In the genomic region with DNA sequence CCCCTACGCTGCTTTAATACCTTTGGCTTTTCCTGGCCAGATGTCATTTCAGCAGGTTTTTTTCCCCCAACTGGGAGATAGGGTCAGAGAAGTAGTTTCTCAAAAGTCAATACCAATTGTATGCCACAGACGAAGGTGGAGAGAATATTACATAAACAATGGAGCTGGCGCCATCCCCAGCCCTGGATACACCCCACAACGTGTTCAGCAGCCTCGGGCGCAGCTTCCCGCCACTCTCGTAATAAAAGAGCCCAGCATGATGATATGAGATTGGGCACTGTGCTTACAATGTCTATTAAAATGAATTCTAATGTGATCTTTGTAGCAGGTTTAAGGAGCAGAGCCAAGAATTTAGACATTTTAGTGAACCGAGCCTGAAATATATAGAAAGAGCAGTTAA, we compare ENCODE assay signal across 18 mouse cellular contexts. TPM values are rescaled to one million over a fixed set of nuclear protein-coding genes. Genes with fewer than 3 reads are reported as not detected.
DNase-seq lines count a peak whose midpoint lies in the region; ATAC-seq and TF ChIP-seq lines count a peak whose summit lies in the region.
"Had no signal": no experiment of that assay in that cellular context is flagged by ENCODE, and none has a peak within 500 bp of the region (broad histone marks: within the 10 kb centered on the region; RNA-seq: fewer than 3 reads in every experiment).

No protein-coding gene starts in this region.

- H3K9me3 ChIP-seq in hindbrain, postnatal 0 days (ENCODE audit: low read length), result no peaks in the 10 kb centered on the region
- H3K9me3 ChIP-seq in hindbrain, embryonic 11.5 days (ENCODE audit: control insufficient read depth, low read length), result no peaks in the 10 kb centered on the region
- no peaks in the 10 kb centered on the region for H3K9me3 ChIP-seq in intestine, postnatal 0 days (ENCODE audit: control insufficient read depth)
- H3K9me3 ChIP-seq: embryonic facial prominence, embryonic 12.5 days; heart, embryonic 13.5 days; hindbrain, embryonic 12.5 days had no signal

- H3K4me1 ChIP-seq in hindbrain, postnatal 0 days (ENCODE audit: insufficient read depth, low read length), result no peaks in the 10 kb centered on the region
- H3K4me1 ChIP-seq in hindbrain, embryonic 11.5 days (replicated peaks; ENCODE audit: control insufficient read depth, insufficient read depth, low read length), result no peaks in the 10 kb centered on the region
- H3K4me1 ChIP-seq in intestine, postnatal 0 days (replicated peaks; ENCODE audit: control insufficient read depth, insufficient read depth, low read length), result no peaks in the 10 kb centered on the region
- H3K4me1 ChIP-seq: embryonic facial prominence, embryonic 12.5 days had no signal

- H3K36me3 ChIP-seq in hindbrain, postnatal 0 days (ENCODE audit: insufficient read depth, low read length), result no peaks in the 10 kb centered on the region
- no peaks in the 10 kb centered on the region for H3K36me3 ChIP-seq in hindbrain, embryonic 11.5 days (ENCODE audit: control insufficient read depth, insufficient read depth, low read length)
- no peaks in the 10 kb centered on the region for H3K36me3 ChIP-seq in intestine, postnatal 0 days (ENCODE audit: control insufficient read depth, insufficient read depth)
- H3K36me3 ChIP-seq: embryonic facial prominence, embryonic 12.5 days; heart, embryonic 13.5 days; hindbrain, embryonic 12.5 days had no signal

- peak; percentile 19 for DNase-seq in cerebellum, adult 9-10 months
- no peak for DNase-seq in cerebellum, postnatal 4 days (ENCODE audit: low spot score in 2 of 2)
- peak; percentile 54 for DNase-seq in hindbrain, postnatal 0 days (ENCODE audit: low spot score)
- DNase-seq in hindbrain, embryonic 11.5 days (ENCODE audit: low spot score), result no peak
- peak; percentile 10 for DNase-seq in brain, adult 2 months (ENCODE audit: low read depth, low spot score)
- peak; percentile 67 for DNase-seq in brain, embryonic 14.5 days (ENCODE audit: low read depth)
- DNase-seq in thymus, postnatal 36 days, result no peak
- DNase-seq: adrenal gland, adult 8-10 months; forebrain, postnatal 0 days; gastrocnemius, postnatal 14 days; heart, postnatal 36 days; kidney, adult 8-10 months had no signal

- no peak overlapping the region for H3K27ac ChIP-seq in hindbrain, postnatal 0 days
- no peak overlapping the region for H3K27ac ChIP-seq in hindbrain, embryonic 11.5 days (ENCODE audit: low read depth, low read length)
- no peak overlapping the region for H3K27ac ChIP-seq in intestine, postnatal 0 days (ENCODE audit: low read depth, low read length)
- H3K27ac ChIP-seq: embryonic facial prominence, embryonic 12.5 days; heart, embryonic 13.5 days; hindbrain, embryonic 12.5 days had no signal

- TF ChIP-seq CTCF in hindbrain, postnatal 0 days (IDR thresholded peaks at IDR 0.05; ENCODE audit: low read depth), result no peak
- TF ChIP-seq CTCF in brain, embryonic 14.5 days (IDR thresholded peaks at IDR 0.05; ENCODE audit: borderline replicate concordance, extremely low read depth, insufficient read depth, insufficient read length), result no peak
- TF ChIP-seq CTCF in intestine, postnatal 0 days (IDR thresholded peaks at IDR 0.05; ENCODE audit: low read depth), result no peak

- 38% methylated on average over 9 of the region's 9 CpGs for WGBS in hindbrain, postnatal 0 days
- 76% methylated on average over 9 of the region's 9 CpGs for WGBS in hindbrain, embryonic 11.5 days
- 73% methylated on average over 9 of the region's 9 CpGs for WGBS in intestine, postnatal 0 days

- H3K9ac ChIP-seq in hindbrain, postnatal 0 days (replicated peaks; ENCODE audit: low read length), result no peak overlapping the region
- no peak overlapping the region for H3K9ac ChIP-seq in hindbrain, embryonic 11.5 days (ENCODE audit: low read depth, low read length)
- H3K9ac ChIP-seq in intestine, postnatal 0 days (ENCODE audit: low read depth, low read length), result no peak overlapping the region
- H3K9ac ChIP-seq: embryonic facial prominence, embryonic 12.5 days; forebrain, postnatal 0 days; heart, embryonic 13.5 days; hindbrain, embryonic 12.5 days had no signal

- H3K4me3 ChIP-seq in hindbrain, postnatal 0 days (ENCODE audit: low read length), result no peak overlapping the region
- H3K4me3 ChIP-seq in hindbrain, embryonic 11.5 days (ENCODE audit: low read depth, low read length), result no peak overlapping the region
- no peak overlapping the region for H3K4me3 ChIP-seq in intestine, postnatal 0 days (ENCODE audit: low read depth, low read length)
- H3K4me3 ChIP-seq: embryonic facial prominence, embryonic 12.5 days; heart, embryonic 13.5 days; hindbrain, embryonic 12.5 days had no signal

- no peak overlapping the region for H3K4me2 ChIP-seq in hindbrain, postnatal 0 days (ENCODE audit: low read depth, low read length)
- no peak overlapping the region for H3K4me2 ChIP-seq in hindbrain, embryonic 11.5 days (replicated peaks; ENCODE audit: low read depth, low read length)
- no peak overlapping the region for H3K4me2 ChIP-seq in intestine, postnatal 0 days (replicated peaks; ENCODE audit: low read depth)
- H3K4me2 ChIP-seq: embryonic facial prominence, embryonic 12.5 days; heart, embryonic 13.5 days; hindbrain, embryonic 12.5 days had no signal

- no peak for ATAC-seq in hindbrain, postnatal 0 days
- ATAC-seq in hindbrain, embryonic 11.5 days (ENCODE audit: low FRiP score), result no peak
- no peak for ATAC-seq in intestine, postnatal 0 days
- ATAC-seq: forebrain, postnatal 0 days; intestine, embryonic 16.5 days had no signal

- no peak for TF ChIP-seq POLR2A in brain, embryonic 14.5 days (IDR thresholded peaks at IDR 0.05; ENCODE audit: borderline replicate concordance, extremely low read depth, insufficient read depth, insufficient read length, poor library complexity, severe bottlenecking)

- no peaks in the 10 kb centered on the region for H3K27me3 ChIP-seq in hindbrain, postnatal 0 days (ENCODE audit: insufficient read depth, low read length)
- H3K27me3 ChIP-seq in hindbrain, embryonic 11.5 days (ENCODE audit: control insufficient read depth, insufficient read depth, low read length), result no peaks in the 10 kb centered on the region
- no peaks in the 10 kb centered on the region for H3K27me3 ChIP-seq in intestine, postnatal 0 days (replicated peaks; ENCODE audit: control insufficient read depth, insufficient read depth, low read length)
- H3K27me3 ChIP-seq: embryonic facial prominence, embryonic 12.5 days; heart, embryonic 13.5 days; hindbrain, embryonic 12.5 days had no signal

RNA-seq across cellular contexts. Expression of a gene that starts 28.2 kb away (rescaled TPM):
- 4.7 and 4.8 TPM in 2 replicates for total RNA-seq in hindbrain, postnatal 0 days (2014; rRNA removed)
- 4.3 and 5.5 TPM in 2 replicates for polyA plus RNA-seq in hindbrain, postnatal 0 days (2015; fragmentation: Nextera tagmentation; extraction: Ambion mirVana)
- polyA plus RNA-seq in hindbrain, embryonic 11.5 days (2014; fragmentation: Nextera tagmentation; extraction: Ambion mirVana), result 22.9 and 25.6 TPM in 2 replicates
- 3.8 and 6.0 TPM in 2 replicates for polyA plus RNA-seq in brain, embryonic 14.5 days (2012; rRNA removed)
- 3.2 and 3.3 TPM in 2 replicates for polyA plus RNA-seq in intestine, postnatal 0 days (2015; fragmentation: Nextera tagmentation; extraction: Ambion mirVana)
- total RNA-seq: gastrocnemius, adult 18-20 months; heart, postnatal 36 days had no signal

RNA-seq across cellular contexts. Expression of a gene that starts 28.3 kb away (rescaled TPM):
- total RNA-seq in hindbrain, postnatal 0 days (2014; rRNA removed), result 14.2 and 14.6 TPM in 2 replicates
- 35.1 and 36.2 TPM in 2 replicates for polyA plus RNA-seq in hindbrain, postnatal 0 days (2015; fragmentation: Nextera tagmentation; extraction: Ambion mirVana)
- 75.1 and 81.5 TPM in 2 replicates for polyA plus RNA-seq in hindbrain, embryonic 11.5 days (2014; fragmentation: Nextera tagmentation; extraction: Ambion mirVana)
- polyA plus RNA-seq in brain, embryonic 14.5 days (2012; rRNA removed), result 47.3 and 57.5 TPM in 2 replicates
- polyA plus RNA-seq in intestine, postnatal 0 days (2015; fragmentation: Nextera tagmentation; extraction: Ambion mirVana), result 9.1 and 9.6 TPM in 2 replicates

Comparison
In these comparisons a context has a peak if more than half of its experiments do, and no peak if none do; other contexts are left out.
1. DNase-seq: peak in cerebellum, adult 9-10 months (single experiment), hindbrain, postnatal 0 days (single experiment), brain, adult 2 months (single experiment) and brain, embryonic 14.5 days (single experiment); none in cerebellum, postnatal 4 days (0 of 2), hindbrain, embryonic 11.5 days (single experiment) and thymus, postnatal 36 days (0 of 2).